Mouse (Mus musculus): Measurements from ENCODE around the gene Tmem161a. TPM values are rescaled to one million over a fixed set of nuclear protein-coding genes. Genes with fewer than 3 reads are reported as not detected.

Gene Tmem161a
- total RNA-seq (2021): 10 to 100 TPM; 46.4 to 59.0 TPM
- long read RNA-seq, experiment 1, transcript Tmem161a-201 (12 exons, 3,018 nt): major isoform, 8 of 32 reads
- long read RNA-seq, experiment 1, partial matches to known transcripts: 10 of 32 reads
- long read RNA-seq, experiment 1, other reads (novel, unspliced or antisense): 10 of 32 reads
- long read RNA-seq, experiment 2, transcript Tmem161a-201 (12 exons, 3,018 nt): major isoform, 10 of 53 reads
- long read RNA-seq, experiment 2, partial matches to known transcripts: 27 of 53 reads
- long read RNA-seq, experiment 2, other reads (novel, unspliced or antisense): 11 of 53 reads

DNA sequence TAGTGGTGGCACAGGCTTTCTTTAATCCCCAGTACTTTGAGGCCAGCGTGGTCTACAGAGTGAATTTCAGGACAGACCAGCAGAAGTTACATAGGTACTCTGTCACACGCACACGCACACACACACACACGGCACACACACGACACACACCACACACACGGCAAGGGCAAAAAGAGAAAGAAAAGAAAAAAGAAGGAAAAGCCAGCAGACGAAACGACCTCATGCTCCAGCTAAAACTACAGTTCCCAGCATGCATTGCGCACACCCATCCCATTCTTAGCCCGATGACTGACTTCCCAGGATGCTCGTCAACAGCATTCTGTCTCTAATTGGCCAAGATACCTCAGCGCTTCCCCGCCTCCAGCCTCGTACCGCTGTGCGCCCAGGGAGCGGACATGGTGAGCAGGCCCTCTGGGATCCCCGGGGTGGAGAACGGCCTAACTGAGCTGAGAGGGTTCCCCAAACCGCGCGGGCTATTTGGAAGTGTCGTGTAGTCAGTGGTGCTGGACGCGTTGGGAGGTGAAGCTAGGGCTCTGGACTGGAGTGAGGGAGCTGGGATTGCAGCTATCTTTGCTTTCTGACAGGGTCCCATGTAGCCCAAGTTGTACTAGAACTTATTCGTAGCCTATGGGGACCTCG, at the start of gene Tmem161a:
Tmem161a (plus strand) TSS at position 314 of the 639 bp plus-strand sequence.
- TF ChIP-seq CTCF (conservative IDR thresholded peaks at IDR 0.05): no peak
- Histone ChIP-seq H3K27ac (peak within 1 kb of the TSS; percentile 89), H3K4me3 (peak within 1 kb of the TSS; percentile 80)
- DNase-seq (ENCODE audit: low spot score in 2 of 2): peak; percentile 92 to 95

DNA sequence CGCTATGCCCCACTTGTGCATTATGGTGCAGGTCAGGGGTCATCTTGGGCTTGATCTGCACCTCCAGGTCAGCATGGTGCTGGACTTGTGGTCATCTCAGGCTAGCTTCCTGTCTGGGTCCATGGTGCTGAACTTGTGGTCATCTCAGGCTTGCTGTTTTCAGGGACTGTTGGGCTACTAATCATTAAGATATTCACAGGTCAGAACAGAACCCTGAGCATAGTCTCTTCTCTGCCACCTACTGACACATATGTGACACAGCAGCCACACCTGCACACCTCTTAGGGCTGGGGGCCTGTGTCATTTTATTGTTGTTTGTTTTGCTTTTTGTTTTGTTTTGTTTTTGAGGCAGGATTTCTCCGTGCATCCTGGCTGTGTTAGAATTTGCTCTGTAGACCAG, 49.3 kb upstream of the Tmem161a start:
- no peak for DNase-seq (ENCODE audit: low spot score in 2 of 2)
- peak; percentile 84 for TF ChIP-seq CTCF (conservative IDR thresholded peaks at IDR 0.05)
- Histone ChIP-seq H3K4me3 (no peak overlapping the region), H3K27ac (no peak overlapping the region)

DNA sequence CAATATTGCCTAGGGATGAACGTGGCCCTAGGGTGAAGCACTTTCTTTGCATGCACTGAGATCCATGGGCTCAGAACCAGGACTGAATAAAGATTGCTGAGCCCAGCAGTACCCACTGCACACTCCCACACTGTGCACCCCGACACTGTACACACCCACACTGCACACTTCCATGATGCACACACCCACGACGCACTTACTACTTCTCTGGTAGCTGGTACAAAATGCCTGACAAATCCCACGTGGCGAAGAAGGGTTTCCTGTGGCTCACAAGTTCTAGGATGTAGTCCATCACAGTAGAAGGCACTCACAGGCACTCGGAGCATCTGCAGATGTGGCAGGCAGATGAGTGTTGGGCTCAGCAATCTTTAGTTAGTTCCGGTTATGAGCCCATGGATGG, 47.2 kb upstream of the Tmem161a start:
- H3K27ac ChIP-seq: no peak overlapping the region

DNA sequence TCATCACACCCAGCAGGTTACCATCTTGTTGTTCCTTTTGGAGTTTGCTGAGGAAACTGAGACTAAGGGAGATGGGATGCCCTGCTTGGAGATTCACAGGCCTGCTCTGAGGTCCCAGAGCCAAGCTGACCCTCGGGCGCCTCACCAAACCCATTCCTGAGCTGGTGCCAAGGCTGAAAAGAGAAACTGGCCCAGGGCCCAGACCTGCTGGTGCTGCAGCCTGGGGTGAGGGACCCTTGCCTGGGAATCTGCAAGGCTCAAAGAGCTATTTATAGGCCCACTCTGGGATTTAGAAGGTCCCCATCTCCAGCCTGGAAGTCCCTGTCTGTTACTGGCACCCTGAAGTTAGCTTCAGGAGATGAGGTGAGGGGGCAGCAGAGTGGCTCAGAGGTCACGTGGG, 43.7 kb upstream of the Tmem161a start:
- peak; percentile 64 to 67 for DNase-seq (ENCODE audit: low spot score in 2 of 2)
- Histone ChIP-seq H3K27ac (peak overlapping the region; percentile 90), H3K4me3 (no peak overlapping the region)
- TF ChIP-seq CTCF (conservative IDR thresholded peaks at IDR 0.05): no peak

More for the DNA sequence above, 47.2 kb upstream of the Tmem161a start:
- no peak for DNase-seq (ENCODE audit: low spot score in 2 of 2)
- H3K4me3 ChIP-seq: no peak overlapping the region
- no peak for TF ChIP-seq CTCF (conservative IDR thresholded peaks at IDR 0.05)

- peak overlapping the region; percentile 90 for H3K27ac ChIP-seq
- TF ChIP-seq CTCF (conservative IDR thresholded peaks at IDR 0.05): no peak
- DNase-seq (ENCODE audit: low spot score in 2 of 2): peak; percentile 73 to 86
- H3K4me3 ChIP-seq: no peak overlapping the region
These were observed 42.7 kb upstream of the Tmem161a start for GRCm38 (mm10) chr8:70129309-70129952.

DNA sequence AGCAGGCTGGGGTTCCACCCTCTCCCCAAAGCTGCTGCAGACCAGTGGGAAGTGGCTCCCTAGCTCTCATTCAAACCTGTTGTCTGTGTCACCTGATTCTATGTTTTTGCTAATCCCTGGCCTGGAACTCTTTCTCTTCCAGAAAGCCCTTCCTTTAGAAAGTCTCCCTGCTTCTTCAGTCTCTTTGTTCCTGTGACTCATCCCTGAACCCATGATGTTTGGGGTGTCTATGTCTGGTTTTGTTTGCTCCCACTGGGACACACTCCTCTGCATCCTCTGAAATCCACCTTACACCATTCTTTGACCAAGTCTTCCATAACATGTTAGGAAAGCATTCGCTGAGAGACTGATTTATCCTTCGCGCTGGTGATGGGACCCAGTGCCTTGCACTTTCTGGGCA, 42.1 kb upstream of the Tmem161a start:
- no peak overlapping the region for H3K4me3 ChIP-seq
- peak overlapping the region; percentile 90 for H3K27ac ChIP-seq
- TF ChIP-seq CTCF (conservative IDR thresholded peaks at IDR 0.05): no peak
- DNase-seq (ENCODE audit: low spot score in 2 of 2): no peak

DNA sequence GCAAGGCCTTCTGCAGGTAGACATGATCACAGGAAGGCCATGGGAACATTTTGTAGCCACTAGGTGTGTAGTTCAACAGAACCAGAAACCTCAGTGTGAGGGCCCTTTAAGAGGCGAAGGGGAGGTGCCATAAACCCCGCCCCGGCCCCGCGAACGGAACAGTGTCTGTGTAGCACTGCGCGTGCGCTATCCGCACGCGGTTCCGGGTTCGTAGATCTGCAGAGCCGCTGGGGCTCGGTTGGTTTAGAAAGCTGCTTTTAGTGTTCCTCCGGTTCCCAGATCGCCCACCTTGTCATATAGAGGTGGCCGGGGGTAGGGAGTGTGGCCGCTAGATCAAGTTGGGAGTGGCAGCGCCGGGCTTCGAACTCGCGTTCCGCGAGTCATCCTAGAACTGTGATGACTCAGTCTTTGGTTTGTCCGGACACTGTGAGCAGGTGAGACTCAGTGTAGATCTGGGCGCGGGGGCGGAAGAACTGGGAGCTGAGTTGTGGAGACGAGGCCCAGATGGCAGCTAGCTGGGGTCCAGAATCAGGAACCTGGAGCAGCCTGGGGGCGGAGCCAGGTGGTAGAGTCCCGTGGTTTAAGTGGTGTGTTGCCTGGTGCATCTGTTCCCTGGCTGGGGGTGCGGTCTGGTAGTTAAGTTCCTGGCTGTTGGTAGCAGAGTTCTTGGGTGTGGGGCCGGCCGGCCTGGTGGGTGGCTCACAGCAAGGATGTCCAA, 40.8 kb upstream of the Tmem161a start, which contains the start of gene Nr2c2ap:
Nr2c2ap (plus strand) TSS at position 168 of the 718 bp plus-strand sequence.
- Histone ChIP-seq H3K4me3 (peak within 1 kb of the TSS; percentile 77), H3K27ac (peak within 1 kb of the TSS; percentile 90)
- peak; percentile 50 for TF ChIP-seq CTCF (conservative IDR thresholded peaks at IDR 0.05)
- peak; percentile 73 to 83 for DNase-seq (ENCODE audit: low spot score in 2 of 2)

DNA sequence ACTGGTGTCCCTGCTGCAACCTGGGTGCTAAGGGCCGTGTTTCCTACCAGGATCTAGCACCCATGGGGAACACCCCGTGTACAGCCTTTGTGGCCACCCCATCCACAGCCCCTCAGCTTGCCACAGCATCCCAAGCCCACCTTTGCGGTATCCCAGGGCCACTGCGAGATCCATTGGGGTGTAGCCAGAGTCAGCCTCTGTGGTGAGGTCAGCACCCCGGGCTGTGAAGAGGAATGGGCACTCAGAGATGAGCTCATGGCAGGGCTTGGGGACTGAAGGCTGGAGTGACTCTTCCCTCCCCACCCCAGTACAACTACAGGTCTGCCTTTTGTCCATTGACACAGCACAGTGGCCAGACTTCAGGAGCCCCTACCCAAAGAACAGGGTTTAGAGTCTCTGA, 38.1 kb upstream of the Tmem161a start:
- no peak overlapping the region for H3K4me3 ChIP-seq
- no peak for DNase-seq (ENCODE audit: low spot score in 2 of 2)
- no peak overlapping the region for H3K27ac ChIP-seq
- TF ChIP-seq CTCF (conservative IDR thresholded peaks at IDR 0.05): no peak

- Histone ChIP-seq H3K27ac (no peak overlapping the region), H3K4me3 (no peak overlapping the region)
- TF ChIP-seq CTCF (conservative IDR thresholded peaks at IDR 0.05): no peak
- DNase-seq (ENCODE audit: low spot score in 2 of 2): no peak
These were observed 37.2 kb upstream of the Tmem161a start for GRCm38 (mm10) chr8:70134931-70135330.

DNA sequence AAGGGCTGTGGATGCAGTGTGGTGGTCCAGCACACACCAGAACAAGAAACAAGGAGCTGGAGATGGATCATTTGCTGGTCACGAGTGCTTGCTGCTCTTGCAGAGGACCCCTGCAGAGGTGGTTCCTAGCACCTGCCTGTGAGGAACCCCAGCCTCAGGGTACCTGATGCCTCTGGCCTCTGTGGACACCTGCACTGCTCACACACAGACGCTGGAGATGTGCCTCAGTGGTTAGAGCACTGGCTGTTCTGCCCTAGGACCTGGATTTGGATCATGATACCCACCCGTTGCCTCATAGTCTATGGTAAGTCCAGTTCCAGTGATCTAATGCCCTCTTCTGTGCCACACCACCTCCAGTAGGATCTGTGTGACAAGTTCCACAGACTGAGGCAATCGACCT, 35.6 kb upstream of the Tmem161a start:
- DNase-seq (ENCODE audit: low spot score in 2 of 2): no peak
- no peak overlapping the region for H3K27ac ChIP-seq
- no peak for TF ChIP-seq CTCF (conservative IDR thresholded peaks at IDR 0.05)
- no peak overlapping the region for H3K4me3 ChIP-seq

GRCm38 (mm10) chr8:70137890-70138289, 34.3 kb upstream of the Tmem161a start:
- no peak for DNase-seq (ENCODE audit: low spot score in 2 of 2)
- H3K27ac ChIP-seq: peak overlapping the region; percentile 88
- no peak for TF ChIP-seq CTCF (conservative IDR thresholded peaks at IDR 0.05)
- H3K4me3 ChIP-seq: peak overlapping the region; percentile 65

- H3K4me3 ChIP-seq: peak within 1 kb of the TSS; percentile 82
- TF ChIP-seq CTCF (conservative IDR thresholded peaks at IDR 0.05): peak; percentile 46
- DNase-seq (ENCODE audit: low spot score in 2 of 2): peak; percentile 97 to 99
- H3K27ac ChIP-seq: peak within 1 kb of the TSS; percentile 88
These were observed 32.9 kb upstream of the Tmem161a start, which contains the start of the genes Rfxank, Borcs8 and Mef2b for GRCm38 (mm10) chr8:70139026-70139857. TSS of gene Rfxank (minus strand) at chr8:70139154. TSS of gene Borcs8 (plus strand) at chr8:70139499. TSS of gene Mef2b (plus strand) at chr8:70139711.
